Mouse (Mus musculus): ENCODE measurements around the gene Erlin1. TPM values are rescaled to one million over a fixed set of nuclear protein-coding genes. Genes with fewer than 3 reads are reported as not detected.

The Erlin1 gene
- polyA plus RNA-seq (2014; fragmentation: Nextera tagmentation; extraction: Ambion mirVana): 17.1 and 17.8 TPM in 2 replicates

DNA sequence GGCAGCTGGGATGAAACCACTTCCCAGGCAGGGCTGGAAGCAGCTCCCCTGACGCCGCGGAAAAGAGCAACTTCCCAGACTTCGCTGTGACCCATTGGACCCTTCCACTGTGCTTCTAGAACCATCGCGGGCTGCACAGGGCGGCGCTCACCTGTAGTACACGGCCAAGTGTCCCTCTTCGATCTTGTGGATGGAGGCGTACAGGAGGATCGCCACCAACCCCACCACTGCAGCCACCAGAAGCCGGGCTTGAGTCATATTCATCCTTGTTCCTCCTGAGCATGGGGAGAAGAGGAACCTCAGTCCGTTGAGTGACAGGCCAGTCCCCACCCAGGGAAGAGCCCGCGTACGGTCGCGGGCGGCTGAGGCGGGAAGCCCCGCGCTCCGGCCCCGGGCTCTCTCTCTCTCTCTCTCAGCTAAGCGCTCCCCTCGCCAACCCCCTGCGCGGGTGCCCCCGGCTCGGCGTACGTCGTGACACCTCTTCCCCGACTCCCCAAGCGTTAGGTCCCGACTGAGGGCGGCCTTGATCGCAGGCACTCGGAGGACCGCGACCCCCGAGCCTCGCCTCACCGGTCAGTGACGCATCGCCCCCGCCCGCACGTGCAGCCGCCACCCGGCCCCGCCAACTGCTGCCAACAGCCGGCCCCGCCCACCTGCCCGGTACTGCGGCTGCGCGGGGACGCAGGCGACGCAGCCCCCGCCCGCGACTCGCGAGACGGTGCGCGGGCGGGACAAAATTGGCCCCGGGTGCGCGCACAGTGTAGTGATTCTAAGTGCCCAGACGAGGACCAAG, at the start of gene Erlin1:
TSS of gene Erlin1 (minus strand) at position 665 of the 793 bp plus-strand sequence.
- H3K27ac ChIP-seq: peak within 1 kb of the TSS; percentile 75
- WGBS: under 1% methylated on average over 73 of the region's 75 CpGs
- peaks cover 17% of the 10 kb centered on the region for H3K36me3 ChIP-seq (replicated peaks; ENCODE audit: control insufficient read depth, insufficient read depth)
- peak within 1 kb of the TSS; percentile 85 for H3K9ac ChIP-seq
- ATAC-seq (ENCODE audit: low FRiP score) (peak; percentile 95), DNase-seq (ENCODE audit: low spot score) (peak; percentile 90)
- H3K4me3 ChIP-seq (replicated peaks; ENCODE audit: low read length): peak within 1 kb of the TSS; percentile 84
- peaks cover 10% of the 10 kb centered on the region for H3K4me1 ChIP-seq (replicated peaks; ENCODE audit: control insufficient read depth, insufficient read depth, low read length)
- no peaks in the 10 kb centered on the region for H3K9me3 ChIP-seq (ENCODE audit: control insufficient read depth, low read length)
- H3K27me3 ChIP-seq (ENCODE audit: control insufficient read depth, insufficient read depth, low read length): no peaks in the 10 kb centered on the region
- H3K4me2 ChIP-seq (replicated peaks): peak within 1 kb of the TSS; percentile 73

DNA sequence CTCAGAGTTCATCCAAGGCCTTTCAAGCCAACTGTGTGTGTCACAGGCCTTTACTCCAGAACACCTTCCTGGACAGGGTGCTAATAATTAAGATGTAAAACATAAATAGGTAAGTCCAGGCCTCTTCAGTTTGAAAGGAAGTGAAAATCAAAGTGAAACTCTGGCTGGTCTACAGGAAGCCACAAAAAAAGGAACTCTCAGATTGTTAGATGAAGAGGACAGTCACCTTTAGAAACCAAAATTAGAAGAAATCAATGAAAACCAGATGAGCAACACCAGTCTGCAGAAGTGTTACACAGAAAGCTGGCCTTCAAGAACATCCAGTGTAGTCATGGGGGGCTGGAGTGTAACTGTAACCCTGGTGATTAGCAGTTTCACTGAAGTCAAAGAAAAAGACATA, 48.2 kb upstream of the Erlin1 start:
- Histone ChIP-seq H3K36me3 (replicated peaks; ENCODE audit: control insufficient read depth, insufficient read depth) (peaks cover 94% of the 10 kb centered on the region), H3K4me1 (replicated peaks; ENCODE audit: control insufficient read depth, insufficient read depth, low read length) (no peaks in the 10 kb centered on the region), H3K27me3 (ENCODE audit: control insufficient read depth, insufficient read depth, low read length) (no peaks in the 10 kb centered on the region), H3K27ac (no peak overlapping the region), H3K9ac (no peak overlapping the region), H3K4me2 (replicated peaks) (no peak overlapping the region), H3K4me3 (replicated peaks; ENCODE audit: low read length) (no peak overlapping the region), H3K9me3 (ENCODE audit: control insufficient read depth, low read length) (no peaks in the 10 kb centered on the region)
- ATAC-seq (ENCODE audit: low FRiP score) (no peak), DNase-seq (ENCODE audit: low spot score) (no peak)

- Histone ChIP-seq H3K27ac (no peak overlapping the region), H3K4me3 (replicated peaks; ENCODE audit: low read length) (no peak overlapping the region), H3K9ac (no peak overlapping the region), H3K9me3 (ENCODE audit: control insufficient read depth, low read length) (no peaks in the 10 kb centered on the region), H3K4me1 (replicated peaks; ENCODE audit: control insufficient read depth, insufficient read depth, low read length) (peaks cover 6% of the 10 kb centered on the region; the same call in 1 of the 2 replicates), H3K36me3 (replicated peaks; ENCODE audit: control insufficient read depth, insufficient read depth) (peaks cover 64% of the 10 kb centered on the region), H3K27me3 (ENCODE audit: control insufficient read depth, insufficient read depth, low read length) (no peaks in the 10 kb centered on the region), H3K4me2 (replicated peaks) (no peak overlapping the region)
- WGBS: 44% methylated on average over 7 of the region's 7 CpGs
- DNase-seq (ENCODE audit: low spot score) (no peak), ATAC-seq (ENCODE audit: low FRiP score) (no peak)
Measured at GRCm38 (mm10) chr19:44111706-44112105, 42.1 kb upstream of the Erlin1 start.

- Histone ChIP-seq H3K9ac (no peak overlapping the region), H3K36me3 (replicated peaks; ENCODE audit: control insufficient read depth, insufficient read depth) (peaks cover 52% of the 10 kb centered on the region), H3K4me1 (replicated peaks; ENCODE audit: control insufficient read depth, insufficient read depth, low read length) (peaks cover 14% of the 10 kb centered on the region), H3K9me3 (ENCODE audit: control insufficient read depth, low read length) (no peaks in the 10 kb centered on the region), H3K4me3 (replicated peaks; ENCODE audit: low read length) (no peak overlapping the region), H3K27ac (no peak overlapping the region), H3K27me3 (ENCODE audit: control insufficient read depth, insufficient read depth, low read length) (no peaks in the 10 kb centered on the region), H3K4me2 (replicated peaks) (no peak overlapping the region)
- 89% methylated on average over 9 of the region's 9 CpGs for WGBS
- DNase-seq (ENCODE audit: low spot score): no peak
- ATAC-seq (ENCODE audit: low FRiP score): no peak
Measured at GRCm38 (mm10) chr19:44110356-44110755, 40.8 kb upstream of the Erlin1 start.

GRCm38 (mm10) chr19:44108996-44109395, 39.4 kb upstream of the Erlin1 start:
- Histone ChIP-seq H3K4me3 (replicated peaks; ENCODE audit: low read length) (no peak overlapping the region), H3K4me1 (replicated peaks; ENCODE audit: control insufficient read depth, insufficient read depth, low read length) (peaks cover 14% of the 10 kb centered on the region), H3K36me3 (replicated peaks; ENCODE audit: control insufficient read depth, insufficient read depth) (peaks cover 39% of the 10 kb centered on the region), H3K27me3 (ENCODE audit: control insufficient read depth, insufficient read depth, low read length) (no peaks in the 10 kb centered on the region), H3K9me3 (ENCODE audit: control insufficient read depth, low read length) (no peaks in the 10 kb centered on the region), H3K27ac (no peak overlapping the region), H3K9ac (no peak overlapping the region), H3K4me2 (replicated peaks) (no peak overlapping the region)
- DNase-seq (ENCODE audit: low spot score) (no peak), ATAC-seq (ENCODE audit: low FRiP score) (no peak)

DNA sequence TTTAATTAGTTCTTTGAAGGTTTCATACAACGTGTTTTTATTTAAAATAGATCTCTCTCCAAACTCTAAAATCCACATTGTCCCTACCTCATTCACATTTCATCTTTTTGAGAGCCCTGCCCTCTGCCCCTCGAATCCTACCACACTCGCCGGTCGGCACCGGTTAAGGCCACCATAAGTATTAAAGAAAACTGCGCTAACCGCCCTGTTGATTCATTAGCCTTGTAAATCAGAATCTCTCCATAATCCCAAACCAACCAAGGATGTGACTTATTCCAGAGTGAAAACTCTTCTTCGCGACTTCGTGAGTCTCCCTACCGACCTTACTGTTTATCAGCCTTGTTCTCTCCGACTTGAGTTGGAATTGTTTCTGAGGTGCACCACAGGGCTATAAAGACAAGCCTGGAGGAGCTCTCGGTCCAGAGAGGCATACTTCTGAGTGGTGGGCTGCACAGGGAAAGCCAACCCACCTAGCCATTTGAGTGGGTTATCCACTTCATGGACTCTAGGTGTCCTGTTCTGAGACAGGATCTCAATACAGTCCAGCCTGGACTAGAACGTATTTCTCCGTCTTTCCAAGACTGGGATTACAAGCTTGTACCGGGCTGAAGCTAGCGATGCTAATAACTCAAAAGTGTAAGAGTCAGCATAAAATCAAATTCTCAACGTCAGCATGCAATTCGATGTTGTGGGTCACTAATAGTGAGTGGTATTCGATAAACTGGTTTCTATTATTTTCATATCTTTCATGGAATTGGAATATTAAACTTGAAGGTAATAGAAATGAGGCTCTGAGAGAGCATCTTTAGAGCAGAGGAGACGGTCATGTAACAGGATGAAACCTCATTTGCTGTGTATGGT, 38.3 kb upstream of the Erlin1 start:
- DNase-seq (ENCODE audit: low spot score) (no peak), ATAC-seq (ENCODE audit: low FRiP score) (peak; percentile 21; the same call in 1 of the 2 replicates)
- H3K27ac ChIP-seq: peak overlapping the region; percentile 77
- H3K27me3 ChIP-seq (ENCODE audit: control insufficient read depth, insufficient read depth, low read length): no peaks in the 10 kb centered on the region
- peak overlapping the region; percentile 96 for H3K4me3 ChIP-seq (replicated peaks; ENCODE audit: low read length)
- peak overlapping the region; percentile 95 for H3K4me2 ChIP-seq (replicated peaks)
- no peaks in the 10 kb centered on the region for H3K9me3 ChIP-seq (ENCODE audit: control insufficient read depth, low read length)
- WGBS: 26% methylated on average over 22 of the region's 22 CpGs
- peaks cover 14% of the 10 kb centered on the region for H3K4me1 ChIP-seq (replicated peaks; ENCODE audit: control insufficient read depth, insufficient read depth, low read length)
- H3K9ac ChIP-seq: peak overlapping the region; percentile 98
- H3K36me3 ChIP-seq (replicated peaks; ENCODE audit: control insufficient read depth, insufficient read depth): peaks cover 31% of the 10 kb centered on the region

DNA sequence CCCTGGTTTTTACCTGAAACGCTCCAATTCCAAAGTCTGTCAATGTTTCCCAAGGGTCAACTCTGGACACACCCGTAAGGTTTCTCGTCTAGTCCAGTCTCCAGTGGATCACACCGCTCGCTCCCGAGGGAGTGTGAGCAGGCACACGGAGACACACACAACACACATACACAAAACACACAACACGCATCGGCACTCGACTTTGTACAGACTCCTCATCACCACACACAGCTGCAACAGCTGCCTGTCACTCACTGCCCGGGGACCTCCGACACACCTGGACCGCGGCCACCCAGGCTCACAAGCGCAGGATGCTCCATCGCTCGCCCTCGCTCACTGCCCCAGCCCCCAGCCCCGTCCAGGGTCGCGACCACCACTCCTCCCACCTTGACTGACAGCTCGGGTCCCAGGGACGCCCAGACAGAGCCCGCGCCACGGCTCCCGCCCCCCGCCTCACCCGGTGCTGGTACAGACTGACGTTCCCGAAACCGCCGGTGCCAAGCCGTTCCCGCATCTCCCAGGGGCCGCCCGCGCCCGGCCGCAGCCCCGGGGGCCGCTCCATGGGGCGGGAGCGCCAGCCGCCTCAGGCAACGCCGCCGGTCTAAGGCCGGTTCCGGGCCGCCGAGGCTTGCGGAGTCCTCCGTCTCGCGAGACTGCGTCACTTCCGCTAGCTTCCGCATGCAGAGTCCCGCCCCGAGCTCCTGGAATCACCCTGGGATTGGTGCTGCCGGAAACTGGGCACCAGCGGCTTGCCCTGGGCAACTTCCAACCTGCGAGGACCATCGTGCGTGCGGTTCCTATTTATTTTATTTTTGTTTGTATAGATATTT, 37.5 kb upstream of the Erlin1 start, which contains the start of gene Chuk:
TSS of gene Chuk (minus strand) at position 650 of the 830 bp plus-strand sequence.
- H3K9me3 ChIP-seq (ENCODE audit: control insufficient read depth, low read length): no peaks in the 10 kb centered on the region
- 1% methylated on average over 67 of the region's 67 CpGs for WGBS
- H3K4me2 ChIP-seq (replicated peaks): peak within 1 kb of the TSS; percentile 95
- DNase-seq (ENCODE audit: low spot score) (peak; percentile 99), ATAC-seq (ENCODE audit: low FRiP score) (peak; percentile 99)
- peaks cover 14% of the 10 kb centered on the region for H3K4me1 ChIP-seq (replicated peaks; ENCODE audit: control insufficient read depth, insufficient read depth, low read length)
- H3K4me3 ChIP-seq (replicated peaks; ENCODE audit: low read length): peak within 1 kb of the TSS; percentile 96
- peaks cover 28% of the 10 kb centered on the region for H3K36me3 ChIP-seq (replicated peaks; ENCODE audit: control insufficient read depth, insufficient read depth)
- H3K27me3 ChIP-seq (ENCODE audit: control insufficient read depth, insufficient read depth, low read length): no peaks in the 10 kb centered on the region
- H3K9ac ChIP-seq: peak within 1 kb of the TSS; percentile 98
- peak within 1 kb of the TSS; percentile 77 for H3K27ac ChIP-seq

GRCm38 (mm10) chr19:44104393-44104792, 34.8 kb upstream of the Erlin1 start:
- DNase-seq (ENCODE audit: low spot score) (no peak), ATAC-seq (ENCODE audit: low FRiP score) (no peak)
- Histone ChIP-seq H3K4me3 (replicated peaks; ENCODE audit: low read length) (no peak overlapping the region), H3K4me1 (replicated peaks; ENCODE audit: control insufficient read depth, insufficient read depth, low read length) (peaks cover 14% of the 10 kb centered on the region), H3K27ac (no peak overlapping the region), H3K36me3 (replicated peaks; ENCODE audit: control insufficient read depth, insufficient read depth) (peaks cover 27% of the 10 kb centered on the region), H3K9ac (no peak overlapping the region), H3K9me3 (ENCODE audit: control insufficient read depth, low read length) (no peaks in the 10 kb centered on the region), H3K27me3 (ENCODE audit: control insufficient read depth, insufficient read depth, low read length) (no peaks in the 10 kb centered on the region), H3K4me2 (replicated peaks) (no peak overlapping the region)
- 91% methylated on average over 1 of the region's 1 CpGs for WGBS
